ENCODE assay signal across 9 mouse cellular contexts in the genomic region with DNA sequence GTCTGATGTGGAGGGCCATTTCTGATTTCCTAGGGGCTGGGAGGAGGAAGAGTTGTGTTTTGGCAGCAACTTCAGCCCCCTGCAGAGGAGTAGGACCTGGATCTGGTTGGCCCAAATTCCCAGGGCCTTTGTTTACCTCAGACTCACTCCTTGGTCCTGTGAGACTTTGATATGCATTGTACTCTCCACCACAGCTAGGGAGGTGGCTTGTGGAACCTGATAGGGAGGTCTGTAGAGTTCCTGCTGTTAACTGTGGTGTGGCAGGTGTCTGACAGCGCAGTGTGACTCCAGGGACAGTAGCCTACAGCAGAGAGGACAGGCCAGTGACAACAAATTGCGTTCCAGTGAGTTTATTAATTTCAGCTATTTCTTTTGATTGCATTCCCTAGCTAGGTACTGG. TPM values are rescaled to one million over a fixed set of nuclear protein-coding genes. Genes with fewer than 3 reads are reported as not detected.
DNase-seq lines count a peak whose midpoint lies in the region; ATAC-seq lines count a peak whose summit lies in the region.
"Had no signal": no experiment of that assay in that cellular context is flagged by ENCODE, and none has a peak within 500 bp of the region (broad histone marks: within the 10 kb centered on the region; RNA-seq: fewer than 3 reads in every experiment).

No protein-coding gene starts in this region.

- no peaks in the 10 kb centered on the region for H3K9me3 ChIP-seq in kidney, embryonic 16.5 days (ENCODE audit: low read length)
- no peaks in the 10 kb centered on the region for H3K9me3 ChIP-seq in kidney, embryonic 14.5 days (ENCODE audit: control insufficient read depth, low read length)
- H3K9me3 ChIP-seq in embryonic facial prominence, embryonic 10.5 days: no peaks in the 10 kb centered on the region

- H3K4me3 ChIP-seq in kidney, embryonic 16.5 days (ENCODE audit: low read length): no peak overlapping the region
- H3K4me3 ChIP-seq in kidney, embryonic 14.5 days (ENCODE audit: low read length): no peak overlapping the region
- H3K4me3 ChIP-seq in embryonic facial prominence, embryonic 10.5 days: peak overlapping the region; percentile 92; the same call in 1 of the 2 replicates

- H3K4me2 ChIP-seq in kidney, embryonic 16.5 days (replicated peaks; ENCODE audit: low read depth, low read length): peak overlapping the region; percentile 88; the same call in 1 of the 2 replicates
- no peak overlapping the region for H3K4me2 ChIP-seq in kidney, embryonic 14.5 days (replicated peaks; ENCODE audit: low read depth, low read length)

- peak; percentile 73 for DNase-seq in Muller cell, postnatal 12 days (ENCODE audit: inconsistent ontology term)
- no peak for DNase-seq in embryonic facial prominence, embryonic 10.5 days (ENCODE audit: low spot score)
- no peak for DNase-seq in lung, adult 18-20 months
- no peak for DNase-seq in layer of hippocampus, postnatal 14 days (ENCODE audit: low spot score in 2 of 2)
- DNase-seq: adrenal gland, postnatal 25 days; cerebellum, postnatal 10 days had no signal

- H3K27me3 ChIP-seq in kidney, embryonic 16.5 days (ENCODE audit: insufficient read depth, low read length): no peaks in the 10 kb centered on the region
- no peaks in the 10 kb centered on the region for H3K27me3 ChIP-seq in kidney, embryonic 14.5 days (ENCODE audit: control insufficient read depth, insufficient read depth, low read length)
- no peaks in the 10 kb centered on the region for H3K27me3 ChIP-seq in embryonic facial prominence, embryonic 10.5 days (replicated peaks; ENCODE audit: low read depth, poor library complexity, severe bottlenecking)

- no peak for ATAC-seq in kidney, embryonic 16.5 days (ENCODE audit: low FRiP score, low TSS enrichment)
- no peak for ATAC-seq in kidney, embryonic 14.5 days (ENCODE audit: low FRiP score, low TSS enrichment)
- ATAC-seq in megakaryocyte-erythroid progenitor cell, adult 5-6 weeks (replicated peaks; ENCODE audit: low FRiP score, low TSS enrichment, poor library complexity, severe bottlenecking): peak; percentile 78

- H3K4me1 ChIP-seq in kidney, embryonic 16.5 days (ENCODE audit: insufficient read depth, low read length): peaks cover 30% of the 10 kb centered on the region
- peaks cover 23% of the 10 kb centered on the region for H3K4me1 ChIP-seq in kidney, embryonic 14.5 days (ENCODE audit: control insufficient read depth, insufficient read depth, low read length)
- peaks cover 33% of the 10 kb centered on the region for H3K4me1 ChIP-seq in embryonic facial prominence, embryonic 10.5 days

- peak overlapping the region; percentile 22; the same call in 1 of the 2 replicates for H3K27ac ChIP-seq in kidney, embryonic 16.5 days (ENCODE audit: low read length)
- no peak overlapping the region for H3K27ac ChIP-seq in kidney, embryonic 14.5 days (ENCODE audit: low read depth, low read length)
- no peak overlapping the region for H3K27ac ChIP-seq in embryonic facial prominence, embryonic 10.5 days (replicated peaks)

- 34% methylated on average over 2 of the region's 2 CpGs for WGBS in kidney, embryonic 16.5 days
- 28% methylated on average over 2 of the region's 2 CpGs for WGBS in kidney, embryonic 14.5 days
- WGBS in embryonic facial prominence, embryonic 10.5 days: 46% methylated on average over 2 of the region's 2 CpGs

- H3K36me3 ChIP-seq in kidney, embryonic 16.5 days (ENCODE audit: insufficient read depth, low read length): no peaks in the 10 kb centered on the region
- H3K36me3 ChIP-seq in kidney, embryonic 14.5 days (ENCODE audit: control insufficient read depth, insufficient read depth, low read length): peaks cover 3% of the 10 kb centered on the region
- peaks cover 12% of the 10 kb centered on the region for H3K36me3 ChIP-seq in embryonic facial prominence, embryonic 10.5 days (replicated peaks)

- 0 out of 2 replicates have a peak overlapping the region, but pooled peaks have one; percentile 91 for H3K9ac ChIP-seq in kidney, embryonic 16.5 days (replicated peaks; ENCODE audit: low read length)
- no peak overlapping the region for H3K9ac ChIP-seq in kidney, embryonic 14.5 days (ENCODE audit: low read depth, low read length)

RNA-seq across cellular contexts. Expression of gene Uhrf1bp1, which starts 2.9 kb away (rescaled TPM):
- polyA plus RNA-seq in kidney, embryonic 16.5 days (2015; fragmentation: Nextera tagmentation; extraction: Ambion mirVana): 7.5 and 7.7 TPM in 2 replicates
- polyA plus RNA-seq in kidney, embryonic 14.5 days (2014; fragmentation: Nextera tagmentation; extraction: Ambion mirVana): 6.2 and 7.4 TPM in 2 replicates
- polyA plus RNA-seq in embryonic facial prominence, embryonic 10.5 days (2016; fragmentation: Nextera tagmentation; extraction: Ambion mirVana): 9.5 and 10.3 TPM in 2 replicates
- total RNA-seq in megakaryocyte-erythroid progenitor cell, adult 5-6 weeks (2014; fragmentation: Nextera tagmentation): 28.6 and 28.8 TPM in 2 replicates
- total RNA-seq in megakaryocyte-erythroid progenitor cell, adult 5-6 weeks (2017): 14.1 and 15.1 TPM in 2 replicates
- 10 to 100 TPM; 16.1 to 20.3 TPM for total RNA-seq in layer of hippocampus, postnatal 14 days (2021)

RNA-seq across cellular contexts. Expression of gene Snrpc, which starts 21.2 kb away (rescaled TPM):
- 286 and 293 TPM in 2 replicates for polyA plus RNA-seq in kidney, embryonic 16.5 days (2015; fragmentation: Nextera tagmentation; extraction: Ambion mirVana)
- 349 and 425 TPM in 2 replicates for polyA plus RNA-seq in kidney, embryonic 14.5 days (2014; fragmentation: Nextera tagmentation; extraction: Ambion mirVana)
- polyA plus RNA-seq in embryonic facial prominence, embryonic 10.5 days (2016; fragmentation: Nextera tagmentation; extraction: Ambion mirVana): 412 and 414 TPM in 2 replicates
- 160 and 260 TPM in 2 replicates for total RNA-seq in megakaryocyte-erythroid progenitor cell, adult 5-6 weeks (2014; fragmentation: Nextera tagmentation)
- total RNA-seq in megakaryocyte-erythroid progenitor cell, adult 5-6 weeks (2017): 123 and 157 TPM in 2 replicates
- 10 to 100 TPM; 65.3 to 70.2 TPM for total RNA-seq in layer of hippocampus, postnatal 14 days (2021)

RNA-seq across cellular contexts. Expression of gene D17Wsu92e, which starts 38.7 kb away (rescaled TPM):
- polyA plus RNA-seq in kidney, embryonic 16.5 days (2015; fragmentation: Nextera tagmentation; extraction: Ambion mirVana): 18.8 and 19.4 TPM in 2 replicates
- polyA plus RNA-seq in kidney, embryonic 14.5 days (2014; fragmentation: Nextera tagmentation; extraction: Ambion mirVana): 15.3 and 21.6 TPM in 2 replicates
- 15.5 and 15.7 TPM in 2 replicates for polyA plus RNA-seq in embryonic facial prominence, embryonic 10.5 days (2016; fragmentation: Nextera tagmentation; extraction: Ambion mirVana)
- total RNA-seq in megakaryocyte-erythroid progenitor cell, adult 5-6 weeks (2014; fragmentation: Nextera tagmentation): 66.2 and 76.6 TPM in 2 replicates
- total RNA-seq in megakaryocyte-erythroid progenitor cell, adult 5-6 weeks (2017): 90.1 and 90.5 TPM in 2 replicates
- 100 to 1,000 TPM; 121 to 130 TPM for total RNA-seq in layer of hippocampus, postnatal 14 days (2021)

RNA-seq across cellular contexts. Expression of gene Anks1, which starts 50.0 kb away (rescaled TPM):
- polyA plus RNA-seq in kidney, embryonic 16.5 days (2015; fragmentation: Nextera tagmentation; extraction: Ambion mirVana): 14.5 and 15.0 TPM in 2 replicates
- polyA plus RNA-seq in kidney, embryonic 14.5 days (2014; fragmentation: Nextera tagmentation; extraction: Ambion mirVana): 8.0 and 14.2 TPM in 2 replicates
- 18.0 and 19.4 TPM in 2 replicates for polyA plus RNA-seq in embryonic facial prominence, embryonic 10.5 days (2016; fragmentation: Nextera tagmentation; extraction: Ambion mirVana)
- 45.3 and 62.4 TPM in 2 replicates for total RNA-seq in megakaryocyte-erythroid progenitor cell, adult 5-6 weeks (2014; fragmentation: Nextera tagmentation)
- total RNA-seq in megakaryocyte-erythroid progenitor cell, adult 5-6 weeks (2017): 21.0 and 21.1 TPM in 2 replicates
- 10 to 100 TPM; 38.0 to 39.5 TPM for total RNA-seq in layer of hippocampus, postnatal 14 days (2021)

RNA-seq across cellular contexts. Expression of gene Taf11, which starts 50.5 kb away (rescaled TPM):
- polyA plus RNA-seq in kidney, embryonic 16.5 days (2015; fragmentation: Nextera tagmentation; extraction: Ambion mirVana): 59.9 and 72.7 TPM in 2 replicates
- 76.6 and 77.5 TPM in 2 replicates for polyA plus RNA-seq in kidney, embryonic 14.5 days (2014; fragmentation: Nextera tagmentation; extraction: Ambion mirVana)
- 87.5 and 96.2 TPM in 2 replicates for polyA plus RNA-seq in embryonic facial prominence, embryonic 10.5 days (2016; fragmentation: Nextera tagmentation; extraction: Ambion mirVana)
- total RNA-seq in megakaryocyte-erythroid progenitor cell, adult 5-6 weeks (2014; fragmentation: Nextera tagmentation): 42.6 and 44.6 TPM in 2 replicates
- total RNA-seq in megakaryocyte-erythroid progenitor cell, adult 5-6 weeks (2017): 38.1 and 40.8 TPM in 2 replicates
- total RNA-seq in layer of hippocampus, postnatal 14 days (2021): 10 to 100 TPM; 29.7 to 35.7 TPM
